Comparison of ENCODE assay signal across 10 mouse cellular contexts in the genomic region with DNA sequence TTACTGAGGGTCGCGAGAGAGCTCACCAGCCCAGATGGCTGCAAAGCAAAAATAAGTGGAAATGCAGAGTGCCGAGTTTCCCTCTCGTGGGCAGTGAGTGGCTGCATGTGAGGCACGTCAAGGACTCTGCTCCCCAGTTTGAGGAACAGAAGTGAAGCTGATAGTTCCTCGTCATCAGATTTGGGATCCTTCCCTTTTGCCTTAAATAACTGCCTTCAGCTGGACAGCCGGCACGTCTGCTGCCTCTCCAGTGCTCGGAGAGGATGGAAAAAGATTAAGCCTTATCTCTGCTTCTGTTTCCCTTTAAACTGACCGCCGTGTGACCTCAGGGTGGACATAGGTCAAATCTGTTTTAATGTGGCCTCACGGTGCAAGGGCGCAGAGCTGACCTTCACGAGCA. TPM values are rescaled to one million over a fixed set of nuclear protein-coding genes. Genes with fewer than 3 reads are reported as not detected.
DNase-seq lines count a peak whose midpoint lies in the region; ATAC-seq and TF ChIP-seq lines count a peak whose summit lies in the region.
"Had no signal": no experiment of that assay in that cellular context is flagged by ENCODE, and none has a peak within 500 bp of the region (broad histone marks: within the 10 kb centered on the region; RNA-seq: fewer than 3 reads in every experiment).

No protein-coding gene starts in this region.

- H3K4me1 ChIP-seq in liver, adult 2 months (ENCODE audit: control insufficient read depth, insufficient read depth, low read length) = peaks cover 4% of the 10 kb centered on the region; the same call in 1 of the 2 replicates
- H3K4me1 ChIP-seq in midbrain, embryonic 13.5 days (replicated peaks) = peaks cover 34% of the 10 kb centered on the region
- H3K4me1 ChIP-seq in cerebellum, adult 2 months (ENCODE audit: control insufficient read depth, insufficient read depth, low read length) = no peaks in the 10 kb centered on the region

- no peak overlapping the region for H3K4me2 ChIP-seq in midbrain, embryonic 13.5 days (replicated peaks)
- H3K4me2 ChIP-seq: limb, embryonic 15.5 days; midbrain, embryonic 15.5 days had no signal

- H3K9me3 ChIP-seq in midbrain, embryonic 13.5 days = no peaks in the 10 kb centered on the region
- H3K9me3 ChIP-seq: limb, embryonic 15.5 days; midbrain, embryonic 15.5 days had no signal

- no peak overlapping the region for H3K9ac ChIP-seq in liver, adult 2 months (ENCODE audit: low read depth, low read length)
- H3K9ac ChIP-seq in midbrain, embryonic 13.5 days (replicated peaks) = no peak overlapping the region
- H3K9ac ChIP-seq: limb, embryonic 15.5 days; midbrain, embryonic 15.5 days had no signal

- H3K27ac ChIP-seq in liver, adult 2 months (replicated peaks; ENCODE audit: insufficient read depth, low read depth, low read length) = 0 out of 2 replicates have a peak overlapping the region, but pooled peaks have one; percentile 6
- H3K27ac ChIP-seq in midbrain, embryonic 13.5 days = no peak overlapping the region
- no peak overlapping the region for H3K27ac ChIP-seq in cerebellum, adult 2 months (ENCODE audit: insufficient read depth, low read length)
- H3K27ac ChIP-seq: limb, embryonic 15.5 days; midbrain, embryonic 15.5 days had no signal

- no peak for TF ChIP-seq CTCF in liver, adult 2 months (IDR thresholded peaks at IDR 0.05; ENCODE audit: low read depth, low read length)
- no peak for TF ChIP-seq CTCF in cerebellum, adult 2 months (IDR thresholded peaks at IDR 0.05; ENCODE audit: borderline replicate concordance, insufficient read depth, low read depth, low read length)

- no peaks in the 10 kb centered on the region for H3K79me2 ChIP-seq in liver, adult 2 months (ENCODE audit: control insufficient read depth, insufficient read depth, low read length)

- intact Hi-C loops in heart, postnatal 10 days (cut with DNase I) = loop anchor here (2.0 kb wide), 1 partner anchor 17 kb away; no protein-coding TSS in a partner anchor

- ATAC-seq in midbrain, embryonic 13.5 days = no peak
- ATAC-seq: midbrain, embryonic 15.5 days had no signal

- H3K4me3 ChIP-seq in liver, adult 2 months (ENCODE audit: insufficient read depth, low read depth, low read length) = no peak overlapping the region
- no peak overlapping the region for H3K4me3 ChIP-seq in midbrain, embryonic 13.5 days (replicated peaks)
- no peak overlapping the region for H3K4me3 ChIP-seq in cerebellum, adult 2 months (replicated peaks; ENCODE audit: insufficient read depth, low read depth, low read length)
- H3K4me3 ChIP-seq: limb, embryonic 15.5 days; midbrain, embryonic 15.5 days had no signal

- peak; percentile 61 for DNase-seq in heart, adult 8-10 months (ENCODE audit: low spot score)
- no peak for DNase-seq in heart, postnatal 10 days
- DNase-seq in adrenal gland, adult 2 months = peak; percentile 71
- DNase-seq in brain, adult 2 months (ENCODE audit: low read depth, low spot score) = peak; percentile 67
- DNase-seq in liver, adult 2 months (ENCODE audit: extremely low read depth, low read depth, low spot score) = peak; percentile 84
- DNase-seq in embryo, embryonic 10.5 days (ENCODE audit: low spot score) = no peak
- no peak for DNase-seq in cerebellum, adult 2 months

- 16% methylated on average over 14 of the region's 14 CpGs for WGBS in liver, adult 2 months
- WGBS in midbrain, embryonic 13.5 days = 83% methylated on average over 14 of the region's 14 CpGs
- 93% methylated on average over 14 of the region's 14 CpGs for WGBS in cerebellum, adult 2 months

- no peak for TF ChIP-seq POLR2A in liver, adult 2 months (IDR thresholded peaks at IDR 0.05; ENCODE audit: extremely low read depth, insufficient read depth, low read length)
- TF ChIP-seq POLR2A in cerebellum, adult 2 months (IDR thresholded peaks at IDR 0.05; ENCODE audit: borderline replicate concordance, insufficient read depth, low read length) = no peak

- H3K27me3 ChIP-seq in liver, adult 2 months (ENCODE audit: control insufficient read depth, insufficient read depth, low read length) = no peaks in the 10 kb centered on the region
- no peaks in the 10 kb centered on the region for H3K27me3 ChIP-seq in midbrain, embryonic 13.5 days
- no peaks in the 10 kb centered on the region for H3K27me3 ChIP-seq in cerebellum, adult 2 months (ENCODE audit: control insufficient read depth, insufficient read depth, low read length)
- H3K27me3 ChIP-seq: limb, embryonic 15.5 days; midbrain, embryonic 15.5 days had no signal

- H3K36me3 ChIP-seq in liver, adult 2 months (ENCODE audit: control insufficient read depth, insufficient read depth, low read length) = no peaks in the 10 kb centered on the region
- no peaks in the 10 kb centered on the region for H3K36me3 ChIP-seq in midbrain, embryonic 13.5 days
- H3K36me3 ChIP-seq: limb, embryonic 15.5 days; midbrain, embryonic 15.5 days had no signal

RNA-seq across cellular contexts. Expression of a gene that starts 39.8 kb away (rescaled TPM):
- total RNA-seq in heart, adult 8-10 months (2022) = 100 to 1,000 TPM; 453 to 510 (median 503) TPM
- 100 to 1,000 TPM; 548 to 551 TPM for total RNA-seq in heart, postnatal 10 days (2021)
- total RNA-seq in adrenal gland, adult 2 months (2021) = 100 to 1,000 TPM; 221 to 236 TPM
- 61.6 and 97.6 TPM in 2 replicates for polyA plus RNA-seq in adrenal gland, adult 2 months (2012; rRNA removed)
- total RNA-seq in liver, adult 2 months (2014; rRNA removed) = 30.4 and 33.1 TPM in 2 replicates
- polyA plus RNA-seq in liver, adult 2 months (2012; rRNA removed) = 52.4 and 58.7 TPM in 2 replicates
- polyA plus RNA-seq in midbrain, embryonic 13.5 days (2015; fragmentation: Nextera tagmentation; extraction: Ambion mirVana) = 42.5 and 47.9 TPM in 2 replicates
- polyA plus RNA-seq in cerebellum, adult 2 months (2012; rRNA removed) = 276 and 278 TPM in 2 replicates

Comparison
In these comparisons a context has a peak if more than half of its experiments do, and no peak if none do; other contexts are left out.
1. DNase-seq: peak in heart, adult 8-10 months (single experiment), adrenal gland, adult 2 months (single experiment), brain, adult 2 months (single experiment) and liver, adult 2 months (single experiment); none in heart, postnatal 10 days (0 of 2), embryo, embryonic 10.5 days (single experiment) and cerebellum, adult 2 months (0 of 2).